Mouse (Mus musculus) intestine, embryonic 16.5 days (tissue): Measurements from ENCODE around the gene Dmd. TPM values are rescaled to one million over a fixed set of nuclear protein-coding genes. Genes with fewer than 3 reads are reported as not detected.

Experiments used
- ATAC-seq: fragments of 200-750 bp; cut with Nextera tagmentation; 2 replicates; pipeline ENCODE4 v1.8.0; 2017; ENCODE audit warnings: moderate TSS enrichment, moderate library complexity
- H3K27ac ChIP-seq: fragments of 300-500 bp; sonication (generic); 2 replicates; pipeline ENCODE4 v1.5.1; 2014; ENCODE audit warnings: mild to moderate bottlenecking, low read length
- H3K27me3 ChIP-seq: fragments of 300-500 bp; sonication (generic); replicated peaks from 2 replicates; pipeline ENCODE4 v1.6.1; 2014; ENCODE audit warnings: low read length, control low read depth, mixed read lengths; ENCODE audit not compliant: control insufficient read depth, insufficient read depth
- H3K36me3 ChIP-seq: fragments of 300-500 bp; sonication (generic); 2 replicates; pipeline ENCODE4 v1.6.1; 2014; ENCODE audit warnings: low read length, control low read depth; ENCODE audit not compliant: control insufficient read depth, insufficient read depth
- H3K4me1 ChIP-seq: fragments of 300-500 bp; sonication (generic); 2 replicates; pipeline ENCODE4 v1.6.1; 2014; ENCODE audit warnings: low read length, control low read depth, mixed read lengths; ENCODE audit not compliant: control insufficient read depth, insufficient read depth
- H3K4me2 ChIP-seq: fragments of 300-500 bp; sonication (generic); 2 replicates; pipeline ENCODE4 v1.6.1; 2014; ENCODE audit warnings: low read depth, low read length, control low read depth
- H3K4me3 ChIP-seq: fragments of 300-500 bp; sonication (generic); 2 replicates; pipeline ENCODE4 v1.5.1; 2014; ENCODE audit warnings: mild to moderate bottlenecking, low read length
- H3K9ac ChIP-seq: fragments of 300-500 bp; sonication (generic); 2 replicates; pipeline ENCODE4 v1.6.1; 2014; ENCODE audit warnings: low read depth, low read length
- H3K9me3 ChIP-seq: fragments of 300-500 bp; sonication (generic); 2 replicates; pipeline ENCODE4 v1.6.1; 2016; ENCODE audit warnings: low read length, control low read depth; ENCODE audit not compliant: control insufficient read depth
- WGBS: fragments of 180-500 bp; shearing (Covaris S2); extraction: QIAGEN DNeasy Blood & Tissue Kit; methylation state at CpG from one replicate; pipeline ENCODE4 v1.1.7; 2014; 5-methylcytosine and 5-hydroxymethylcytosine counted together
- polyA plus RNA-seq: library from polyadenylated mRNA; unstranded; fragments of >200 nt; fragmentation: Nextera tagmentation; extraction: Ambion mirVana; gene quantifications from 2 replicates; pipeline ENCODE4 v1.2.1, GENCODE M21; 2015

Dmd gene
- polyA plus RNA-seq, 1 experiment from 2014 or later = 22.1 TPM

DNA sequence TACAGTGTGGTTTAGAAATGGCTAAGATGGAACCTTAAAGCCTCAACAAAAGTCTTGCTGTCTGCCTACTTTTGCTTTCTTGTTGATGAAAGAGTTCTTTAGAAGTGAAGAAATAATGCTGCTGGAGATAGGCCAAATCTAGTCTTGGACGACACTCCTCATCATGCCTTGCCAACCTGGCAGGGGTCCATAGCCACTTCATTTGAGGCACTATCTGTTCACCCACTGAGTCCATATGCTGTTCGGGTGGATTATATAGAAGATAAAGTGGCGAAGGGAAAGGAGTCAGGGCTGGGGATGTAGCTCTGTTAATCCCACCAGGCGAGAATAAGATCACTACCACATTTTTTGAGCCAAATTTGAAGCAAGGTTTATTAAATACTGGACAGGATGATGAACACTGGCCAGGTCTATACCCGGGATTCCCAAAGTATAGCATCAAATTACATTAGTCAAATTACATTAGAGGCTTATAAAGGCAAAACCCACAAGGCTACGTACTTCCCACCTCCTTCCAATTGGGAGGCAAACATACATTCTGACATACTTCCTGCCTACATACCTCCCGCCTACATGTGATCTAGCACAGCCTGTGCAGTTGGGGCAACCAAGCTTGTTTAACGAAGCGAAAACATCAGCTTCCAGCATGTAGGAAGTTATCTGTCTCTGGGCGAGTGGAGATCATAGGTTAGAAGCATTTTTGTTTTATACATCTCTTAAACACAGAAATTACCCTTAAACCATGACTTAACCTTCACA lies 1984.2 kb downstream of the Dmd start:
- ATAC-seq = no peak
- no peaks in the 10 kb centered on the region for H3K4me1 ChIP-seq
- WGBS = 78% methylated on average over 10 of the region's 10 CpGs
- H3K4me3 ChIP-seq = no peak overlapping the region
- H3K4me2 ChIP-seq = no peak overlapping the region
- H3K27ac ChIP-seq = no peak overlapping the region
- no peaks in the 10 kb centered on the region for H3K36me3 ChIP-seq
- no peaks in the 10 kb centered on the region for H3K9me3 ChIP-seq
- H3K27me3 ChIP-seq = no peaks in the 10 kb centered on the region
- H3K9ac ChIP-seq = no peak overlapping the region

DNA sequence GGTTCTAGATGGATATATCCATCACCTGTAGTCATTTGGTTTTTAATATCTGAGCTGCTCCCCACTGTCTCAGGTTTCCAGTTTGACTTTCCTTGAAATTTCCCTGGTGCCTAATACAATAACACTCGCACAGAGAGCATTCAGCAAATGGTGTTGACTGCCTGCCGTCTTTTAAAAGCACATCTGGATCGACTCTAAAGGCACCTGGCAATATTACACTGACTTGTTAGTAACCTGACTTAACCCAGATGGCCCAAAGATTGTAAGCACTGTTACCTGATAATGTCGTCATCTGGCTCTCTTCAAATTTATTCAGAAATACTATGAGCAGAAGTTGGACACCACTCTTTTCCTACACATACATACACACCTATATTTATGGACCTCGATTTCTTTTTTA lies 2011.9 kb downstream of the Dmd start:
- Histone ChIP-seq H3K4me1 (no peaks in the 10 kb centered on the region), H3K27me3 (no peaks in the 10 kb centered on the region), H3K4me2 (no peak overlapping the region), H3K36me3 (no peaks in the 10 kb centered on the region), H3K4me3 (no peak overlapping the region), H3K9ac (no peak overlapping the region), H3K9me3 (no peaks in the 10 kb centered on the region), H3K27ac (no peak overlapping the region)
- no peak for ATAC-seq
- WGBS = 45% methylated on average over 5 of the region's 5 CpGs

DNA sequence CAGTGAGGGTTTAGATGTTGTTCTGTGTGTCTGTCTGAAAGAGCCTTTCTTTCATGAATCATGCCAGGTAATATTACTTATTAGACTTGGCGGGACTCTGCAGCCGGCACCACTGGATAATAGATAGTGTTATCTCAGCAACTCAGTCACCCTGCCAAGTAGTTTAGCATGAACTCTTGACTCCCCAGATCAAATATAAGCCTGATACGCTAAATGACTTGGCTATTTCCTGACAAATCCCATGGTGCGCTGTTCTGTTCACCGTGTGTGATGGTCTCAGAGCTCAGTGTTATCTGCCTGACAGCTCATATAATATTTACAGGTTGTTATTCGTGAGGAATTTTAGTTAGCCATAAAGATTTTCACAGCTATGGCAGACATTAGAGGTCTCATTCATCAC lies 2012.3 kb downstream of the Dmd start:
- H3K27ac ChIP-seq = no peak overlapping the region
- H3K4me2 ChIP-seq = no peak overlapping the region
- no peaks in the 10 kb centered on the region for H3K4me1 ChIP-seq
- no peak overlapping the region for H3K4me3 ChIP-seq
- WGBS = 37% methylated on average over 6 of the region's 6 CpGs
- peak; percentile 81 for ATAC-seq
- H3K36me3 ChIP-seq = no peaks in the 10 kb centered on the region
- no peak overlapping the region for H3K9ac ChIP-seq
- H3K27me3 ChIP-seq = no peaks in the 10 kb centered on the region
- no peaks in the 10 kb centered on the region for H3K9me3 ChIP-seq

DNA sequence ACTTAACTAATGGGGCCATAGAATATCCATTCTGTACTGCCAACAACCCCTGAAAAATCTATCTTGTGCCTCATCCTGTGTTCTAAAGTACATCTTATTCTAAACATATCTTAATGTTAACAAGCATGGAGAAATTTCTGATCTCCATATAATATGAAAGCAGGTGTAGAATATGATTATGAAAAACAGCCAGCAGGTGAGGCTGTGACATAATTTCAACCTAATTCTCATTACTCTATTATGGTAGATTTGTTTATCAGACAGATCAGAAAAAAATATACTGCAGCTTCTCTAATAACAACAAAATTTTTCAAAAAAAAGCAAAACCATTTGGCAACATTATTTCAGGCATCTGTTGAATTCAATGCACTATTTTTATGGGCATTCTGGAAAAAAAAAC lies 2059.6 kb downstream of the Dmd start:
- no peak overlapping the region for H3K4me2 ChIP-seq
- no peak overlapping the region for H3K9ac ChIP-seq
- H3K27me3 ChIP-seq = no peaks in the 10 kb centered on the region
- no peaks in the 10 kb centered on the region for H3K9me3 ChIP-seq
- H3K4me3 ChIP-seq = no peak overlapping the region
- ATAC-seq = no peak
- H3K36me3 ChIP-seq = no peaks in the 10 kb centered on the region
- no peak overlapping the region for H3K27ac ChIP-seq
- H3K4me1 ChIP-seq = no peaks in the 10 kb centered on the region

DNA sequence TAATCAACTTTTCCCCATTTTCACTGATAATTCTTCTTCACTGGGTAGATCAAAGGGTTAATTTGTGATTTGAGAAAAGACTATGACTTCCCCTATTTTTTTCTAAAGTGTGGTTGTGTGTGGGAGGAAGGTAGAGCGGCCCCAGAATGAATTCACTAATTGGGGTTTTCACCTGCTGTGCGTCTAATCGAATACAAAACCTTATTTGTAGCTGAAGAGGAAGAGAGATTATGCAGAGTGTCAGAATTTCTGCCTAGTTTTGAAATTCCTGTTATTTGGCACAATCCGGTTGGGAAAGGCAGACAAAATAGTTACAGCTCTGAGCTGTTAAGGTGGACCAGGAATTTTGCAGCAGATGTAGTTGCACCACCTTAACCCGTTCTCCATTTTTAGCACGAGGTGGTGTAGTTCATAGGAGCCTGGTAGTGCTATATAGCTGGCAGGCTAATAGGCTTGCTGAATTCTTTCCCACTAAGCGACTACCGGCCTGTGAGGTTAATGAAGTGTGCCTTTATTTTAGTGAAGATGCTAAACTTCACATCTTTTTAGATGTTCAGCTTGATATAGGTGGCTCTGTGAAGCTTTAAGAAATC lies 2092.9 kb downstream of the Dmd start:
- H3K9me3 ChIP-seq = no peaks in the 10 kb centered on the region
- no peak overlapping the region for H3K4me3 ChIP-seq
- no peak overlapping the region for H3K27ac ChIP-seq
- no peak for ATAC-seq
- H3K4me1 ChIP-seq = no peaks in the 10 kb centered on the region
- H3K36me3 ChIP-seq = no peaks in the 10 kb centered on the region
- WGBS = 60% methylated on average over 8 of the region's 8 CpGs
- no peak overlapping the region for H3K4me2 ChIP-seq
- H3K9ac ChIP-seq = no peak overlapping the region
- no peaks in the 10 kb centered on the region for H3K27me3 ChIP-seq

DNA sequence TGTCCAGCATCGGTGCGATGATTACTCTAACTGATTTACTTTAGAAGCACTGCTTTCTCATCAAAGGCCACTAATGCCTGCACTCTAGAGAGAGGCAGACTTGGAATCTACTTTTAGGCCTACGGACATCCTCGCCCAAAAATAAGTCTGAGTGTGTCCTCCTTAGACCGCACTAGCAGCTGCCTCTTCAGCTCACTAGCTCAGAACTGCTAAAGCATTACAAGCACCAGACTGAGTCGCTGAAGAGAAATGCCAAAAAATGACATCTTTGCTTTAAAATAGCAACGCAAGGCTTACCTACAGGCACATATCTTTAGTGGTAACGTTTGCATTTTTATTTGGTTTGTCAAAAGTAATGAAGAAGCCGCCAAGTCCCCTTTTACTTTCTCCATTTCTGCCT lies 2098.0 kb downstream of the Dmd start:
- no peaks in the 10 kb centered on the region for H3K9me3 ChIP-seq
- no peaks in the 10 kb centered on the region for H3K4me1 ChIP-seq
- no peak overlapping the region for H3K4me3 ChIP-seq
- H3K27ac ChIP-seq = no peak overlapping the region
- ATAC-seq = no peak
- no peaks in the 10 kb centered on the region for H3K36me3 ChIP-seq
- no peak overlapping the region for H3K4me2 ChIP-seq
- WGBS = 84% methylated on average over 9 of the region's 9 CpGs
- no peaks in the 10 kb centered on the region for H3K27me3 ChIP-seq
- H3K9ac ChIP-seq = no peak overlapping the region

DNA sequence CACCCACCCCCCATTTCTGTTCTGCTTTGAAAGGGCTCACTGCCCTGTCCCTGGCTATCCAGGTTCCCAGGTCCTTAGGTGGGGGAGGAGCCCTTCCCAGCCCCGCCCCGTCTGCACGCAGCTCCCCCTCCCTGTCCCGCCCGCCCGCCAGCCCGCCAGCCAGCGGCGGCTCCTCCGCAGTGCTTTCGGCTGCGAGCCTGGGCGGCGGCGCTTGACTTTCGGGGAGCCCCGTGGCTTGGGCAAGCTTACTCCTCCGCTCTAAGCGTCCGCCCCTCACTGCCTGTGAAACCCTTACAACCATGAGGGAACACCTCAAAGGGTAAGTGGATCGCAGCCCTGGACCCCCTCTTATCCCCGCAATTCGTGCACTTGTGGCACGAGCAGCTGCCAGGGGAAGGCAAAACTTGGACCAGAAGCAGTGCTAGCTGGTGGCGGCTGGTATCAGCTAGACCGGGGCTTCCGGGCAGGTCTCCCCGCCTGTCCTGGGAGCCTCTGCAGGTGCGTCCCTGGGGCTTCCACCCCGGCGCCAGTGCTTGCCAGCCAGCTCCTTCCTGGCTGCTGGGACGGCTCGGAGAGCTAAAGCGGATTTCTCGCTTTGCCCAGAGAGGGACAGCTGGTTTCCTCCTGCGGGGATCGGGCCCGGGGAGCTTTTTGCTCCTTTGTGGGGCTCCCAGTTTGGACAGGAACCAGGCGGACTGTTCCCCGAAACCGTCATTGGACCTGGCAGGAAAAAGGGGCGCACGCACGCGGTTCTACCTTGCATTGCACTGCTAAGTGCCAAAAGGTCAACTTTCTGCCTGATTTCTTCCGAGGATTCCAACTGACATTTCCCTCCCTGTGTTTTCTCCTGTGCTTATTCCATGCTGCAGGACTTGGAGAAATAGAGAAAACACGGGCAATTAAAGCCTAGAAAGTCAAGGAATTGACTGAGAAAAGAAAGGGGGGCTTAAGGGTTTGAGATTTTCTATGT lies 2099.8 kb downstream of the Dmd start:
- Histone ChIP-seq H3K9me3 (no peaks in the 10 kb centered on the region), H3K27me3 (no peaks in the 10 kb centered on the region), H3K4me2 (peak overlapping the region; percentile 46), H3K4me1 (no peaks in the 10 kb centered on the region), H3K4me3 (peak overlapping the region; percentile 67), H3K36me3 (no peaks in the 10 kb centered on the region), H3K9ac (peak overlapping the region; percentile 74), H3K27ac (peak overlapping the region; percentile 66)
- peak; percentile 97 for ATAC-seq
- 15% methylated on average over 42 of the region's 47 CpGs for WGBS

DNA sequence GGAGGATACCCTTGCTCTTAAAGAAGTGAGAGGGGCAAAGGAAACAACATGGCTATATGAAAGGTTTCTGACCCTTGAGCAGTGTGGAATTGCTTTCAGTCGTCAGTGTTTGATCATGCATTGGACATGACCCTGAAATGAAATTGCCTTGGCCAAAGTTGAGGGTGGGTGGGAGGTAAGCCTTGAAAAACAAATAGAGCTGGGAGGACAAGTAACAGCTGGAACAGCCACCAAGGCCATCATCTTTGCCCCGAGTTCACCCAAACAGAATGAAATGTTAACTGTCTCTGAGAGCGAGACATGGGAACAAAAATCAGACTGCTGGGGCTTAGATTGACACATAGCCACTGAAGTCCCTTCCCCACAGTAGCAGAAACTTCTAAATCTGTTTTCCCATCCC lies 2100.9 kb downstream of the Dmd start:
- no peak overlapping the region for H3K27ac ChIP-seq
- H3K4me1 ChIP-seq = no peaks in the 10 kb centered on the region
- H3K9me3 ChIP-seq = no peaks in the 10 kb centered on the region
- H3K36me3 ChIP-seq = no peaks in the 10 kb centered on the region
- no peak overlapping the region for H3K4me3 ChIP-seq
- H3K27me3 ChIP-seq = no peaks in the 10 kb centered on the region
- peak overlapping the region; percentile 46 for H3K4me2 ChIP-seq
- H3K9ac ChIP-seq = no peak overlapping the region
- 32% methylated on average over 3 of the region's 3 CpGs for WGBS
- ATAC-seq = peak; percentile 19; the same call in 1 of the 2 replicates

DNA sequence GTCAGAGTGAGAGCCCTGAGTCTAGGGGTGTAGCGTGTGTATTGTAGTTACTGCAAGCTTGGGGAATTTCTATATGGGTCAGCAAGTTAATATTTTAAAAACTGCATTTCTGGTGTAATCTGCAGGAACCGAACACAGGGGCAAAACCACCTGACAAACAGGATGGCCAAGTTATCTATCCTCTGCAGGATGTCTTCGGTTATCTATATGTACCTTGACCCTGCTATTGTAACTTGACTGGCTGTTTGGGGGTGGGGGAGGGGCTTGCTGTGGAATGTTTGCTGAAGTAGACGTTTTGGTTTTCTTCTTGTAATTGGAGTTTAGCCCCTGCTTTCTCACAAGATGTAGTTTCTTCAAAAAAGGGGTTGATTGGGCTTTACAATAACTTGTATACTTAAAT lies 2124.9 kb downstream of the Dmd start:
- Histone ChIP-seq H3K27ac (no peak overlapping the region), H3K9me3 (no peaks in the 10 kb centered on the region), H3K36me3 (no peaks in the 10 kb centered on the region), H3K4me2 (no peak overlapping the region), H3K4me3 (no peak overlapping the region), H3K4me1 (no peaks in the 10 kb centered on the region), H3K9ac (no peak overlapping the region), H3K27me3 (no peaks in the 10 kb centered on the region)
- peak; percentile 74; the same call in 1 of the 2 replicates for ATAC-seq
- WGBS = 51% methylated on average over 4 of the region's 4 CpGs
